Mouse (Mus musculus): ENCODE measurements around the gene Zfand6.

Zfand6 gene

DNA sequence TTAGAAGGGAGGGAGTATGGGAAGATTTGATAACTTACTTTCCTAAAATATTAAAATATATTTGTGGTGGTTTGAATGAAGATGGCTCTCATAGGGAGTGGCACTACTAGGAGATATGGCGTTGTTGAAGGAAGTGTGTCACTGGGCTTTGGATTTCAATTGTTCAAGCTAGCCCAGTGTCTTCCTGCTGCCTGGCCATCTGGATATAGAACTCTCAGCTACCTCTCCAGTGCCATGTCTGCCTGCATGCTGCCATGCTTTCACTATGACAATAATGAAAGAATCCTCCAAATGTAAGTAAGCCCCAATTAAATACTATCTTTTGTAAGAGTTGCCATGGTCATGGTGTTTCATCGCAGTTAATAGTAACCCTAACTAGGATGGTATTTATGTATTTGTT is 40.7 kb downstream of the Zfand6 start:
- no peak for DNase-seq

DNA sequence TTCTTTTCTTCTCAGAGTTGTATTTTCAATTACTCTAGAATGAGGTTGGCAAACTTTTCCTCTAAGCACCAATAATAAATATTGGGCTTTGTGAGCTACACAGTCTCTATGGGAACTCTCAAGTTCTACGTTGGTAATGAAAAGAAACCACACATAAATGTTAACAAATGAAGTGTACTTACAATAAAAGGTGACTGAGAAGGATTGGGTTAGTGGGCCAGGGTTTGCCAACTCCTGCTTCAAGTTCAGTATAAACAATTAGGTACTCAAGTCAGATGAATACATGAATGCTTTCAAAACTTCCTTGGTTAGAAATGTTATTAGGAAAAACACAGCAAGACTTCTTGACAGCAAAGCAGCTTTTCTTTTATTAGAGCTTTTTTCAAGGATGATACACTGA is 43.5 kb downstream of the Zfand6 start:
- DNase-seq, result no peak

DNA sequence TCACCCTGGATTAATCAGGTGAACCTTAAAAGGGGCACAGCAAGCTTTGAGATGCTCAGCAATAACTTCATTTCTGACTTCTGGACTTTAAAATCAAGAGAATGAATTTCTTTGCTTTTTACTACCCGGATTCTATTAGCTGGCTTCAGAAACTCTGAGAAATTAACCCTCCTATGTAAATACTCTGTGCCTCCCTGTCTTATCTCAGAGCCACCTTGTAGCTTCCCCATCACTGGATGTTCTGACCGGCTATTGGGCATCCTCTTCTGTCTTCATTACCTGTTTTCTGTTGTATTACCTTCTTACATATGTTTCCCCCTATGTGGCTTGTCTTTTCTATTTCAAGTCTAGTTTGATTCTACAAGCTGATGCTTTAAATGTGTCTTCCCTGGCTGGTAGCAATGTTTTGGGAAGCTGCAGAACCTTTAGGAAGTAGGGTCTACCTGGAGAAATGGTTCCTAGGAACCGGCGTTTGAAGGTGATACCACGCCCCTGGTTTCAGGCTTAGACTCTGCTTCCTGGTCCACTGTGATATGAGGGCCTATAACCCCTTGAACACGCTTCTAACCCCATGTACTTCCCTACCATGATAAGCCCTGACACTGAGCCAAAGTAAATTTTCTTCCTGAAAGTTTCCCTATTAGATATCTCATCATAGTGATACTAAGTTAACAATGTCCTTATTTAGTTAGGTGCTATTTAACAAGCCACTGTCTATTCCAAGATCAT is 46.3 kb downstream of the Zfand6 start:
- no peak for DNase-seq

DNA sequence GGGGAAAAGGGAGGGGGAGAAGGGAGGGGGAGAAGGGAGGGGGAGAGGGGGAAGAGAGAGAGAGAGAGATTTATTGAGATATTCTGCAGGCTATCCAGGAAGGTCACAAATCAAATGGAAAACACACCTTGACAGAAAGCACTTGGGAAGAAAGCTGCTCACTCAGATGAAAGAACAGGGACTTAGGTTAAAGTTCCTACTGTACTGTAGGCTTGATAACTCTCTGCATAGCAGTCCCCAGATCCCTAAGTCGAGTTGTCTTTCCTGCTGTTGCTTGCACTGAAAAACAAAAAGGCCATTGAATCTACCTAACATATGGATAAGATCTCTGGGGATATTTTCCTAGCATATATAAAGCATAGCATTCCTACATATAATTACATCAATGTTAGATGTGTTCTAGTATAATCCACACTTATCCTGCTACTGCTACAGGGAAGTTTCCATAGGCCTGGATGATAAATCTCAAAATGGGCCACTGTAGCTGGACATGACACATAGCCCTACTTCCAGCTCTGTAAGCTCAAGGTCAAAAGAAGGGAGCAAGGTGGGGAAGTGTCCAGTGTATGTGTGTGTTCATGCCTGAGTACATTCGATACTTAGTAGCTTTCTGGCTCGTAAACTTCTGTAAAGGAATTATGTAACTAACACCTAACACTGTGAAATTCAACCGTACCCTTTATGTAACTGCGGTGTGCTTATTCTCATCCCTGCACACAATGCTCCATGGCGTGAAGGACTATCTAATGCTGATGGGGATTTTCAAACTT is 47.4 kb downstream of the Zfand6 start:
- DNase-seq, result no peak

DNA sequence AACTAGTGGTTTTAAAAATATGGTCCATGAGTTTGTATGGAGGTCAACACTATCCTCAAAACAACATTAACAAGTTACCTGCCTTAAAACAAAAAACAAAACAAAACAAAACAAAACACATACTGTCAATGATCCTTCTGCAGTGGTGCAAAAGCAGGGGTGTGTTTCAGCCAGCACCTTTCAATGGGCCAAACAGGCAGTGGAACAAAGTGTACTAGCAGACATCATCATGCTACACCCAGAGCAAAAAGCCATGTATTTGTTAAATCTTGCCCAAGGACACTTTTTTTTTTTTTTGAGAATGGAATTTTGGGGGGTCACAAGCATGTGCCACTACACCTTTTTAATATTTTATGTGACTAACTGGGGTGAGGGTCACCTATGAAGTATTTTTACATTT is 52.8 kb downstream of the Zfand6 start:
- DNase-seq, result no peak

DNA sequence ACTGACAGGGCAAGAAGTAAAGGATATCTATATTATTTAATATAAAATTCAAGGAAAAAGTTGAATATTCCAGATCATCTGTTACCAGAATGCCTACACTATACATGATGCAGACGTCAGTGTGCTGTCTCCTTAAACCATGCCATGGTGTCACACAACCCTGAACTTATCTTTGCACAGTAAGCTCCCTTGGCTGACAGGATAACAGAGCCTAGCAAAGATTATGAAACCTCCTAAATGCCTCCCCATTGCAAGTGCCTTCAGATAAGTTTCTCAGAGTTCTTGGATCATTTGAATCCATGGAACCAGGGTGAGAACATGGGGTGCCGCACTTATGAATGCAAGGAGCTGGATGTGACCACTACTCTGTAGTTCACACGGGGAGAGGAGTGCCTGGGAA is 57.9 kb downstream of the Zfand6 start:
- no peak for DNase-seq

DNA sequence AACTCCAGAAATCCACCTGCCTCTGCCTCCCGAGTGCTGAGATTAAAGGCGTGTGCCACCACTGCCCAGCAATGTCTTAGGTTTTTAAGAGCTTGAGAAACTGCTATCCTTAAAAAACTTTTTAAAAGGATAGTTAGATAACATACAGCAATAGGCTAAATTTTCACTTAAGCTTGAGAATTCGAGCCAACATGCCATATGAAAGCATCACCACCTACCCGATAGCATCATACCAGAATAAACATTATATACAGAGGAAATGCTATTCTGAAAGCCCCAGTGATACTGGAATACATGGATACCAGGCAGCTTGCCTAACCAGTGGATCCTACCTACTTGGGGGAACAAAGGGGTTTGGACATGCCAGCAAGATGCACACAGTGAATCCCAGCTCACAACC is 66.0 kb downstream of the Zfand6 start:
- no peak for DNase-seq

DNA sequence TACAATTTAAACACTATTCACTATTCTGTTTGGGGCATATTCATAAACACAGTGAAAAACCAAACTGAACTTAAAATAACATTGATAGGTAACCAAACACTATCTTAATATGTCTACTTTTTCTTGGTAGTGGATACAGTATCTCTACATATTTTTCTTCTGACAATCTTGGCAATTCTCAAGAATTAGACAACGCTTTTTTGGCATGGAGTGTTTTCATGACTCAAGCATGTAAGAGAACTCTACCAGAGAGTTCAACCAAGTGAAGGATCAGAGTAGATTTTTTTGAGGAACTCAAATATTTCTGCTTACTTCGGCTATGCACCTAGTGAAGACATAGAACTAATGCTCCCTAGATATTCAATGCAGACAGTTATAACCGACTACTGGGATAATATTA is 68.8 kb downstream of the Zfand6 start:
- DNase-seq, result no peak

DNA sequence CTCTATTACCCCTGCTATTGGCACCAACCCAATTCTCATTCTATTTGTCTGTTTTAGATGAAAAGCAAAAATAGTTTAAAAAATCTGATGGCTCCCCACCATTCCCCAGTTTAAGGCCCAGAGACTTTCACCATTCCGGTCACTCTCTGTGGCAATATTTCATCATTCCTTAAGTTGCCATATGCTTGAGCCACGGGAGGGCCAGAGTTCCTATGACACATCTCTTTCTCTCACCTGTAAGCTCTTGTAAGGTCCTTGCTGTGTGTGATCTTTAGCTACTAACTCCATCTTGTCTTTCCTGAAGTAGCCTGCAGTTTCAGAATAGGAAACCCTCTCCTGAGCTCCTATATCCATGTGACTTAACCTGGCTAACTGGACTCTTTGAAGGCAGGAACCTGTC is 70.8 kb downstream of the Zfand6 start:
- no peak for DNase-seq

DNA sequence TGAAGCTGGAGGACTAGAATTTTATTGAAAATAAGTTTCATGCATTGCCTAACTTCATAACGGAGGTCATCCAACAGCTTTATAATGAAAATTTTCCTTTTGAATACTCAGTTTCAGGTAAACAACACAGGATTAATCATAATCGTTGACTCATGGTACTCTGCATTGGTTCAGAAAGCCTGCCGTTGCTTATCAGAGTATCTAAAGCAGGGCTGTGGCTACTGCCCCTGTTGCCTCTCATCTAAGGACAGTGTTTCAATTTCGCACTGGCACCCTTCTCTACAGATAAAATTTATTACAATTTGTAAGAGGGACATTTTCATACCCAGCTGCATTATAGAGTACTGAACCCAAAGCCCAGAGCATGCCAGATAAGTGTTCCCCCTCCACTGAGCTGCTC is 77.3 kb downstream of the Zfand6 start:
- DNase-seq, result no peak

DNA sequence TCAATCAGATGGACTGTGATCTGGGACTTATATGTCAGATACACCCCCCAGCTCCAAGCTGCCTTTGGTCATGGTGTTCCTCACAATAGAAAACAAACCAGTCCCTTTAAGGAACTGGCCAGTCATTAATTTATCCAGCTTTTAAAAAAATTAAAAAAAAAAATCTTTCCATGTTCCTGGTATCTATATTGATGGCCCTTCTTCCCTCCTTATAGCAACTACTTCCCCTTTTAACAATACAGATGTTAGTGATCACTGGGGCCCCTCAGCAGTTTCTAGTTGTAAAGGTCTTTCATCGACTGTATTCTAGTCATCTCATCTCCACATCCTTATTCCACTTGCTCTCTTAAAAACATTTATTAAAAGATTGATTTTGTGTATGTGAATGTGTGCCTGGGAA is 78.2 kb downstream of the Zfand6 start:
- DNase-seq, result no peak

DNA sequence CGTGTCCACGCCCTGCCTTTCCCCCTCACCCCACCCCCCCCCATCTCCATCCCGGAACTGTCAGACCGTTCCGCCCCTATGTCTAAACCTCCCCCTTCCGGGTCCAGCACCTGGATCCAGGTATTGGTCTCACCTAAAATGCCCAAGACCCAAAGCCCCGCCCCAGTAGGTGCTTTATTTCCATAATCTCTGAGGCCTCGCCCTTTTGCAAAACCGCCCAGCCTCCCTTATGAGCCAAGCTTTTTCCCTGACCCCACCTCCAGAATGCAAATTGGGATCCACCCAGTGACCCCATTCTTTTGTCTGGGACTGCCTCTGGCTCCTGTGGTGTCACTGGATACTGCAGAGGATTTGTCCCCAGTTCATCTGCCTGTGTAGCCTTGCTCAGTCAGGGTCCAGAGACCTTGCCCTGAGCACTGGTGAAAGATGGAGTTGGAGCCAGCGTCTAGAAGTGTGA is 83.4 kb downstream of the Zfand6 start, which contains the start of gene Fah:
Gene Fah (minus strand): TSS at position 430 of the 457 bp plus-strand sequence.
- no peak for DNase-seq

DNA sequence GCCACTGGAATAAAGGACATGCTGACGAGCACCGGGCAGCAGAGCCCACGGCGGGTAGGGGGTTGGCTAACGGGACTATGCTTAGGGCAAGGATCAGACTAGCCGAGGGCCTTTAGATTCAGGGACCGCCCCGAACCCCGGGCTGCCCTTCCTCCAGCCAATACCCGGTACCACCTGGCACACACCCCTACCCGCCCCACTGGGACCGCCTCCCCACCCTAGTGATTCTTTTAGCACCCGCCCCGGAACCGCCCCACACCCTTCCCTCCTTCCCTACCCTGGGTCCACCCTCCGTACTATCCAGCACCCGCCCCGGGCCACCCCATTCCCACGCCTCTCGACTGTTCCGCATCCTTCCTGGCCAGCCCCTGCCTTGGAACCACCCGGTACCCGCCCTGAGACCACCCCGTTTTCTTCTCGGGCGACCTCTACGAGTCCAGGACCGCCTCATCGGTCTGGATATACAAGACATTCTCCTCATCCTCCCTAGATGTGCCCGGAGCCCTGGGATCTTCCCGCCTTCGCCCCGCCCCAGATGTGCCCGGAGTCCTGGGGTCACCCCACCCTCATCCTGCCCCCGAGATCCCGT is 84.0 kb downstream of the Zfand6 start:
- DNase-seq, result peak; percentile 31 to 43

DNA sequence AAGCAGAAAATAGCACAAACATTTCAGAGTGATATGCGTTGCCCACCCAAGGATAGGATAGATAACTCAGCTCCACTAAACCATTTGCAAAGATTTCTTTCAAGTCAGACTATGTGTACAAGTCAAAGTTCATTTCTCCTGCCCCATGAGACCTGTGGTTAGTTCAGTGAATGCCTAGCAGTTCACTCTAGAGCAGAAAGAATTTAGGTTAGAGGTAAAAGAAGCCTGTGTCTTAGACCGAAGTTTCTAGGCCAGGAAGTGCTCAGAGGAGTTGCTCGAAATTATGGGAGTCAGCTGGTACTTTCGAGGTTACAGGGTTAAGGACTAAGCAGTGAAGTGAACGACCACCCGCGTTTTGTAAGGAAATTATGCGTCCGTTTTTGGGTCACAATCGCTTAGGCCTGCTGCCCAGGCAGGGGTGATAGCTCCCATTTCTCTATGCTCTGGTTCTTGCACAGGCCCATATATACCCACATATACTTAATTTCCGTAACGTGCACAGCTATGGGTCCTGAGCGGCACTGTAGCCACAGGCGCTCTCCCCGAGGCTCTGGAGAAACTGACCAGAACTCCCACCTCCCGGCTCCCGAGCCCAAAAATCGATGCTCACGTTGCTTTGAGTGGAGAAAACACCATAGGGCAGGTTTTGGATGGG is 84.6 kb downstream of the Zfand6 start:
- DNase-seq, result no peak

DNA sequence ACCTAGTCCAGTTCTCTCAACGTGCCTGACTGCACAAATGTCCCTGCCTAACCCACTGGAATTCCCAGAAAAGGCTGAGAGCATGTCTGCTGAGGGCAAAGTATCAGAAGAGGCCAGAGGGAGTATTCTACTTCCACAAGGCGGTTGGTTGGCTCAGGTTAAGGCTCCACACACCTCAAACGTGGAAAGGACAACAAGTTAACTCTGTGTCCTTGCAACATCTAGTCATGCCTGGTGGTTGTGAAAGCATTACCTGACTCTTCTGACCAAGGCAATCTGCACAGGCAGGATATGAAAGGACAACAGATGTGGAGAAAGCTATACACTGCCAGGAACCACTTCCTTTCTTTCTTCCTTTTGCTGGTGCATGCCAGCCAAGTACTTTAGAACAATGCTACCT is 85.3 kb downstream of the Zfand6 start:
- DNase-seq, result no peak

DNA sequence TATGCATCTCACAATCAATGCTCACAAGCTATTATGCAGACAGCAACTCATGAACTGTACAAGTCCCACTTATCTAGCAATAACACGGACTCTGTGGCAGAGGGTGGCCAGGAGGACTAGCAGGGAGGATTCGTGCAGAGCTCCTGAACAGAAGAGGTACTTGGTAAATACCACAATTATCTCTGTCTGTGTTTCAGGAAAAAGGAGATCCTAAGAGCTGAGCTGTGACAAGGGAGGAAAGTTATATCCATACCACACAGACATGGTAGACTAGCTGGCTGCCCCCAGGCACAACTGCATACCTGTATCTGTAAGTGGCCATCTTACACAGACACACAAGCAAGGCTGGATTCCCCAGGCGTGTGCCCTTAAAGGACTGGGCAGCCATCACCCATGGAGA is 88.4 kb downstream of the Zfand6 start:
- DNase-seq, result no peak

DNA sequence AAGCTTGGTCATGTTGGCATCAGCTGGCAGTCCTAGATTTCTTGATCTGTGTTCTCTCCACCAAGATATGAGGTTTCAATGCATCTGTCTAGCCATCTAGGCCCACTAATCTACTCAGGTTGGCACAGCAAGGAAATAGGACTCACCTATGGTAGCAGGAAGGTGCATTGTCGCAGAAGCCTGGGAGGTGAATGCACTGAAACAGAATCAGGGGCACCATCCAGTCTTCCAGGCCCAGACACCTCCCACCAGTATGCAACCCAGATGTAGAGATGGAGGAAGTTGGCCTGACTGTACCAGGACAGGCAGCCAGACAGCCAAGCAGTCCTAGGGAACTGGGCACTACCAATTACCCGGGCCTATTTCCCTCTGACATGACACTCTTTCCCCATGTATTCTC is 89.1 kb downstream of the Zfand6 start:
- no peak for DNase-seq

DNA sequence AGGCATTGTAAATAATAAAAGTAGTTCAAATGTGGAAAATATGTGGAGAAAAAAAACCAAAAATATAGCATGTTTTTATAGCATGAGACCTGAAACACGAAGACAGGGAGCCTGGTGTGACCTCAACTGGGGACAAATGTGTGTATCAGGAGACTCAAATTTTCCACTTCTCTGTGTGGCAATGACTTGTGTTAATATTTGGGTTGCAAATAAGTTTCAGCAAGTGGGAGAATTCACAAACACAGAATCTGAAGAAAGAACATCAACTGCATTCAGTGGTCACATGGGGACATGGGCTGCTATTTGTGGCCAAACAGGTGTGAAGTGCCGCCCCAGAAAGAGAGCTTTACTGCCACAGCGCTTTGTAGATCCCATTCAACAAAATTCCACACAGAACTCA is 93.1 kb downstream of the Zfand6 start:
- DNase-seq, result no peak

DNA sequence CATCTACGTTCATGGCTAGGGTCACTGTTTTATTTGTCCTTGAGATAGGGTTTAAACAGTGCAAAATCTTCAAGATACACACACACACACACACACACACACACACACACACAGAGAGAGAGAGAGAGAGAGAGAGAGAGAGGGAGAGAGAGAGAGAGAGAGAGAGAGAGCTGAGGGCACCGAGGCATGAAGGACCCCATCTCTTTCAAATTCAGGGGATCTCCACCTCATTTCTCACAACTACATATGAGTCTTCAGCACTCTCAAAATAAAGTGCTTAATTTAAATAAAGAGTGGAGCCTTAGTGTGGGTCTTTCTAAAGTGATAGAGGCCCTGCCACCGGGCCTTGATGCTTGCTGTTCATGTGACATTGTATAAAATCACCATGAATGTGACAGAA is 93.8 kb downstream of the Zfand6 start:
- no peak for DNase-seq

DNA sequence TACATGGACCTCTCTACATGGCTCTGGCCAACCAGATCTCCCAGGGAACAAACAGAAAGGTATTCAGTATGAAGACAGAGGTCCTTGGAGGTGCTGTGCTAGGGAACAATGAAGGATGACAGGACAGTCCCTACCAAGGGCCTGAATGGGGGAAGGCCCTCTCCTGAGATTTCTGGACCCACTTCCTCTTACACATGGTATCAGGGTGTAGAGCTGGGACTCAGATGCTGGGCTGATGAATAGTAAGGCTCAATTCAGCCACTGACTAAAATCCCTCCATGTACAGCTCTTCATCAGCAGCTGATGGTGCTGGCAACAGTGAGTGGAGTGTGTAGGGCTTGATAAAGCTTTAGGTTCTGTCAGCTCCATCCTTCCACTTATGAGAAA is 94.8 kb downstream of the Zfand6 start:
- DNase-seq, result no peak

DNA sequence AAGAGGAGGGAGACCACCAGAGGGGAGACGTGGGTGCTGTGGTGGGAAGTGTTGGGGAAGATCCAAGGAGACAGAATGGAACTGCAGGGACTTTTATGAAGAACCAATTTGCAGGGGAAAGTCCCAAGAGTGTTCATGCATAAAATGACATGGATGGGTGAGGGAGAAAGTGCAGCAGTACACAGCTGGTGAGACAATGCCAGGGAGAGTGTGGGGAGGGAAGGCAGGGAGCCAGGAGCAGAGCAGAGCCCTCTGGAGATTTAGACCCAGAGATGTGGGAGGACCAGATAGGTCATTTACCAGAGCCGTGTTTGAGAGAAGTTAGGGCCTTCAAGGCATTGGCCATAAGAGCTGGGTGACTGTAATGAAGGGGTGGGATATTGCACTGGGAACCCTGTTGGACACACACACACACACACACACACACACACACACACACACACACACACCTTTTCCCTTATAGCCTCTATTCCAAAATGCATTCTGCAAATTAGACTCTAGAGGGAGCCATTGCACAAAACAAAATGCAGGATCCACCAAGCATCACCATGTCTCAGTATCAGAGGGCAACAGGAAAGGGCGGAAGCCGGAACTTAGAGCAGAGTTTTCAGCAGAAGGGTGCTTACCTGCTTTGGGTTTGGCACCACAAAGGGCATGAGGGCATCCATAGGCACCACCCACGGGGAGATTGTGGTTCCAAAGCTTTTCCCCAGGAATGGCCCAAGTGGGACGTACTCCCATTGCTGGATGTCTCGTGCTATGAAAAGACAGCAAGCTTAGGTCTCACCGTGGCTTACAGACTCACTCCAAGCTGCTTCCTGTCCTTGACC is 95.5 kb downstream of the Zfand6 start:
- DNase-seq, result peak; percentile 7 to 30

DNA sequence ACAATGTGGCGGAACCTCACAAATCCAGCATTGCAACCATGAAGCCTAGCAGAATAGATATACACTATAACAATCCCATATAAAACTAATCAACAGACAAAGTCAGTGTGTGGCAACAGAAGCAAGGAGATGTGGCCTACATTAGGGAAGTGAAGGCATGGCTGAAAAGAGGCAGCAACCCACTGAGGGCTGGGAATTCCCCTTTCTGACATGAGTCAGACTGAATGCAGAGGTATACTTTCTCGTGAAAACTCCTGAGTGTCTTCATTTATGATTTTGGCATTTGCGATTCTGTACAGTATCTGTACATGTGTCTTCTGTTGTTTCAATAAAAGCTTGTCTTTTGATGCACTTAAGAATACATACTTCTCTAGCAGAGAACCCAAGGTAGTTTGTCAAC is 98.4 kb downstream of the Zfand6 start:
- DNase-seq, result no peak

DNA sequence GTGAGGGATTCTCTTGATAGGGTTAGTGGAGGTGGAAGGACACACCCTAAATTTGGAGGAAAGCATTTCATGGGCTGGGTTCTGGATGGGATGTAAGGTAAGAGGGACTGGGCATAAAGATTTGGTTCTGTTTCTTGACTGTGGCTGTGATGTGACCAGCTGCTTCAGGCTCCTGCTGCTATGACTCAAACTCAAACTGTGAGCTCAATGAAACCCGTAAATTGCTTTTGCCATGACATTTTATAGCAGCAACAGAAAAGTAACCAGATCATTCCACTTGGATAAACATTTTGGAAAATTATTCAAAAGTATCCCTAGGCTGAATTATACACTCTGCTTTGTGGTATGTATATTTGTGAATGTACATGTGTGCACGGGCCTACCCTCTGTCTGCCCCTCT is 99.1 kb downstream of the Zfand6 start:
- no peak for DNase-seq

All from thymus, adult 18-20 months (tissue).